Mouse (Mus musculus): ENCODE measurements around the gene Tmprss7. TPM values are rescaled to one million over a fixed set of nuclear protein-coding genes. Genes with fewer than 3 reads are reported as not detected.

Gene Tmprss7
- 0.29 and 0.31 TPM in 2 replicates for polyA plus RNA-seq (2016; fragmentation: Nextera tagmentation; extraction: Ambion mirVana)

- Histone ChIP-seq H3K27me3 (ENCODE audit: insufficient read depth, poor library complexity, severe bottlenecking) (no peaks in the 10 kb centered on the region), H3K27ac (no peak within 1 kb of the TSS), H3K4me3 (no peak within 1 kb of the TSS), H3K9me3 (no peaks in the 10 kb centered on the region), H3K36me3 (no peaks in the 10 kb centered on the region), H3K4me1 (replicated peaks) (peaks cover 18% of the 10 kb centered on the region)
- 88% methylated on average over 10 of the region's 10 CpGs for WGBS
- no peak for DNase-seq (ENCODE audit: low spot score)
These were observed at the start of gene Tmprss7 for GRCm38 (mm10) chr16:45693558-45693957. Gene Tmprss7 (minus strand): TSS chr16:45693658.

GRCm38 (mm10) chr16:45742615-45743476, 49.4 kb upstream of the Tmprss7 start, which contains the start of gene Abhd10:
Gene Abhd10 (minus strand): TSS chr16:45742955.
- under 1% methylated on average over 51 of the region's 51 CpGs for WGBS
- peak within 1 kb of the TSS; percentile 82 for H3K4me3 ChIP-seq
- H3K27me3 ChIP-seq (ENCODE audit: insufficient read depth, poor library complexity, severe bottlenecking): no peaks in the 10 kb centered on the region
- H3K9me3 ChIP-seq: no peaks in the 10 kb centered on the region
- peak within 1 kb of the TSS; percentile 98 for H3K27ac ChIP-seq
- H3K36me3 ChIP-seq: peaks cover 19% of the 10 kb centered on the region
- peaks cover 25% of the 10 kb centered on the region for H3K4me1 ChIP-seq (replicated peaks)
- peak; percentile 98 for DNase-seq (ENCODE audit: low spot score)

- no peak for DNase-seq (ENCODE audit: low spot score)
- Histone ChIP-seq H3K36me3 (peaks cover 63% of the 10 kb centered on the region), H3K4me1 (replicated peaks) (peaks cover 14% of the 10 kb centered on the region), H3K4me3 (no peak overlapping the region), H3K27me3 (ENCODE audit: insufficient read depth, poor library complexity, severe bottlenecking) (no peaks in the 10 kb centered on the region), H3K27ac (no peak overlapping the region), H3K9me3 (no peaks in the 10 kb centered on the region)
- 90% methylated on average over 8 of the region's 8 CpGs for WGBS
These were observed 44.4 kb upstream of the Tmprss7 start for GRCm38 (mm10) chr16:45737880-45738279.

GRCm38 (mm10) chr16:45736724-45737123, 43.3 kb upstream of the Tmprss7 start:
- H3K4me1 ChIP-seq (replicated peaks): peaks cover 10% of the 10 kb centered on the region
- no peak overlapping the region for H3K27ac ChIP-seq
- no peaks in the 10 kb centered on the region for H3K27me3 ChIP-seq (ENCODE audit: insufficient read depth, poor library complexity, severe bottlenecking)
- H3K9me3 ChIP-seq: no peaks in the 10 kb centered on the region
- H3K4me3 ChIP-seq: no peak overlapping the region
- no peak for DNase-seq (ENCODE audit: low spot score)
- H3K36me3 ChIP-seq: peaks cover 75% of the 10 kb centered on the region
- 94% methylated on average over 3 of the region's 3 CpGs for WGBS

- Histone ChIP-seq H3K9me3 (no peaks in the 10 kb centered on the region), H3K4me3 (no peak overlapping the region), H3K27ac (no peak overlapping the region), H3K27me3 (ENCODE audit: insufficient read depth, poor library complexity, severe bottlenecking) (no peaks in the 10 kb centered on the region), H3K36me3 (peaks cover 62% of the 10 kb centered on the region), H3K4me1 (replicated peaks) (peaks cover 19% of the 10 kb centered on the region)
- no peak for DNase-seq (ENCODE audit: low spot score)
- WGBS: 85% methylated on average over 5 of the region's 5 CpGs
These were observed 35.7 kb upstream of the Tmprss7 start for GRCm38 (mm10) chr16:45729163-45729562.

GRCm38 (mm10) chr16:45724742-45725102, 31.3 kb upstream of the Tmprss7 start:
- Histone ChIP-seq H3K27ac (peak overlapping the region; percentile 91), H3K36me3 (peaks cover 47% of the 10 kb centered on the region), H3K4me3 (peak overlapping the region; percentile 60), H3K27me3 (ENCODE audit: insufficient read depth, poor library complexity, severe bottlenecking) (no peaks in the 10 kb centered on the region), H3K9me3 (no peaks in the 10 kb centered on the region), H3K4me1 (replicated peaks) (peaks cover 58% of the 10 kb centered on the region)
- no peak for DNase-seq (ENCODE audit: low spot score)
- WGBS: under 1% methylated on average over 10 of the region's 10 CpGs

- peak within 1 kb of the TSS; percentile 60 for H3K4me3 ChIP-seq
- H3K36me3 ChIP-seq: peaks cover 47% of the 10 kb centered on the region
- no peaks in the 10 kb centered on the region for H3K9me3 ChIP-seq
- under 1% methylated on average over 30 of the region's 30 CpGs for WGBS
- DNase-seq (ENCODE audit: low spot score): peak; percentile 83
- no peaks in the 10 kb centered on the region for H3K27me3 ChIP-seq (ENCODE audit: insufficient read depth, poor library complexity, severe bottlenecking)
- peaks cover 58% of the 10 kb centered on the region for H3K4me1 ChIP-seq (replicated peaks)
- peak within 1 kb of the TSS; percentile 91 for H3K27ac ChIP-seq
These were observed 30.7 kb upstream of the Tmprss7 start, which contains the start of gene Tagln3 for GRCm38 (mm10) chr16:45724061-45724741. Gene Tagln3 (minus strand): TSS chr16:45724608.

GRCm38 (mm10) chr16:45723172-45723901, 29.9 kb upstream of the Tmprss7 start:
- no peaks in the 10 kb centered on the region for H3K9me3 ChIP-seq
- peaks cover 58% of the 10 kb centered on the region for H3K4me1 ChIP-seq (replicated peaks)
- peak overlapping the region; percentile 91 for H3K27ac ChIP-seq
- H3K27me3 ChIP-seq (ENCODE audit: insufficient read depth, poor library complexity, severe bottlenecking): no peaks in the 10 kb centered on the region
- peak; percentile 37 for DNase-seq (ENCODE audit: low spot score)
- peak overlapping the region; percentile 60 for H3K4me3 ChIP-seq
- peaks cover 47% of the 10 kb centered on the region for H3K36me3 ChIP-seq
- 47% methylated on average over 6 of the region's 6 CpGs for WGBS

- WGBS: 68% methylated on average over 3 of the region's 3 CpGs
- peaks cover 58% of the 10 kb centered on the region for H3K4me1 ChIP-seq (replicated peaks)
These were observed 29.0 kb upstream of the Tmprss7 start for GRCm38 (mm10) chr16:45722460-45722951.

GRCm38 (mm10) chr16:45720022-45720630, 26.7 kb upstream of the Tmprss7 start:
- peaks cover 75% of the 10 kb centered on the region for H3K36me3 ChIP-seq
- H3K4me1 ChIP-seq (replicated peaks): peaks cover 46% of the 10 kb centered on the region
- H3K9me3 ChIP-seq: 0 out of 2 replicates have a peak, but pooled peaks cover 2% of the 10 kb centered on the region
- no peak for DNase-seq (ENCODE audit: low spot score)
- no peaks in the 10 kb centered on the region for H3K27me3 ChIP-seq (ENCODE audit: insufficient read depth, poor library complexity, severe bottlenecking)
- WGBS: 90% methylated on average over 10 of the region's 10 CpGs
- H3K4me3 ChIP-seq: no peak overlapping the region
- no peak overlapping the region for H3K27ac ChIP-seq

More at GRCm38 (mm10) chr16:45722460-45722951, 29.0 kb upstream of the Tmprss7 start:
- Histone ChIP-seq H3K27ac (peak overlapping the region; percentile 91), H3K4me3 (peak overlapping the region; percentile 60), H3K9me3 (no peaks in the 10 kb centered on the region), H3K36me3 (peaks cover 51% of the 10 kb centered on the region), H3K27me3 (ENCODE audit: insufficient read depth, poor library complexity, severe bottlenecking) (no peaks in the 10 kb centered on the region)
- no peak for DNase-seq (ENCODE audit: low spot score)

GRCm38 (mm10) chr16:45718296-45718695, 24.8 kb upstream of the Tmprss7 start:
- Histone ChIP-seq H3K27me3 (ENCODE audit: insufficient read depth, poor library complexity, severe bottlenecking) (no peaks in the 10 kb centered on the region), H3K4me1 (replicated peaks) (peaks cover 36% of the 10 kb centered on the region), H3K36me3 (peaks cover 93% of the 10 kb centered on the region), H3K4me3 (no peak overlapping the region), H3K9me3 (0 out of 2 replicates have a peak, but pooled peaks cover 2% of the 10 kb centered on the region), H3K27ac (no peak overlapping the region)
- WGBS: 93% methylated on average over 4 of the region's 4 CpGs
- no peak for DNase-seq (ENCODE audit: low spot score)

Measured in hindbrain, embryonic 10.5 days (tissue).